Mouse (Mus musculus): Measurements from ENCODE around the gene Itln1.

Gene Itln1

DNA sequence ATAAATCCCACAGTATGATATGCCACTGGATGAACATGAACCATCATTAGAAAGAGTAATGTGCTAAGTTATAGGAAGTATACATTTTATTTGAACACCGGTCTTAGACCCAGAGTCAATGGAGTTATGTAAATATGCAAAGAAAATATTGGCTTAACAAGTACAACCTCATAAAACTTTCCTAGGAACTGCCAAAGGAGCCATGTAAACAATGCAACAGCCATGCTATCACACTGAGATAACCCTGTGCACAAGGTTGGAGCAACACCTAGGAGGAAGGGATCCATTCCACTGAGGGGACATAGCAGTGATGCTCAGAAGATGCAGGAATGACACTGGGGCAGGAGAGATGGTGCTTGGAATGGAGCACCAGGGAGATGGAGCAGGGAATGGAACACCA is 21.3 kb downstream of the Itln1 start:
- DNase-seq (ENCODE audit: low read depth, low spot score) = no peak

DNA sequence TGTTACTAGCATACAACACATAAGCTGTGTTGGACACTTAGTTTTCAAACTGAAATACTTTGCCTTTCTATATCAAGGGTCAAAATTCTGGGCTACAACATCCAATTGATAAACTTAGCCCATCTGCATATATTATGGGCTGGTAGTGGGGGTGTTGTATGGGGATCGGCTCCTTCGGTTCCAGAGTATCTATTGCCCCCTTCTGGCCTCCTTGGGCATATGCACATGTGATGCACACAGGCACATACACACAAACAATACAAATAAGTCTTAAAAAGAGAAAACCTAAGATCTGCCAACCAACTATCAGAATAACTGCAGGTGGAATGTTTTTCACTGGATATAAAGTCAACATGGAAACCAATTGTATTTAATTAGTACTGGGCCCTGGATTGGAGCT is 21.9 kb downstream of the Itln1 start:
- DNase-seq (ENCODE audit: low read depth, low spot score) = peak; percentile 58

DNA sequence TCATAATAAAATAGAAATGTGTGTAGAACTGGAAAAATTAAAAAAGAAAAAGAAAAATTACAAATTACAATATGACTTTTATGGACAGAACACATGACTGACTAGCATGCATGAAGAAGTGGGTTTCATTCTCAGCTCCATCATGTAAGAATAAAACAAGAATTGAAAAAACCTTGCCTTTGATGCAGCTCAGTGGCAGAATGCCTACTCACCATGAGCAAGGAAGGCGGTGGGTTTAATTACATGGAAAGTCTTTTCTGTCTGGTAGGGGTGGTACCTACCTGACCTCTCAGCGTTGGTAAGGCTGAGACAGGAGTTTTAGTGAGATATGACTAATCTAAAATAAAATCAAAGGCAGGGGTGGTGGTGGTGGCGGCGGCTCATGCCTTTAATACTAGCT is 30.5 kb downstream of the Itln1 start:
- DNase-seq (ENCODE audit: low read depth, low spot score) = peak; percentile 2

DNA sequence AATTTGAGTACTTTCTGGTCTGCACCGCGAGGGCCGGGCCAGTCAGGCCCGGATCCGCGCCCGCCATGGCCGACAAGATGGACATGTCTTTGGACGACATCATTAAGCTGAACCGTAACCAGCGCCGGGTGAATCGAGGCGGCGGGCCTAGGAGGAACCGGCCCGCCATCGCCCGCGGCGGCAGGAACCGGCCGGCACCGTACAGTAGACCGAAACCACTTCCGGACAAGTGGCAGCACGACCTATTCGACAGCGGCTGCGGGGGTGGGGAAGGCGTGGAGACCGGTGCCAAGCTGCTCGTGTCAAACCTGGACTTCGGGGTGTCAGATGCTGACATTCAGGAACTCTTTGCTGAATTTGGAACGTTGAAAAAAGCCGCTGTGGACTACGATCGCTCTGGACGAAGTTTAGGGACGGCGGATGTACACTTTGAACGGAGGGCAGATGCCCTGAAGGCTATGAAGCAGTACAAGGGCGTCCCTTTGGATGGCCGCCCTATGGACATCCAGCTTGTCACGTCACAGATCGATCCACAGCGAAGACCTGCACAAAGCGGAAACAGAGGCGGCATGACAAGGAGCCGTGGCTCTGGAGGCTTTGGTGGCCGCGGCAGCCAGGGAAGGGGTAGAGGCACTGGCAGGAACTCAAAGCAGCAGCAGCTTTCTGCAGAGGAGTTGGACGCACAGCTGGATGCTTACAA is 31.4 kb downstream of the Itln1 start:
- DNase-seq (ENCODE audit: low read depth, low spot score) = peak; percentile 70

DNA sequence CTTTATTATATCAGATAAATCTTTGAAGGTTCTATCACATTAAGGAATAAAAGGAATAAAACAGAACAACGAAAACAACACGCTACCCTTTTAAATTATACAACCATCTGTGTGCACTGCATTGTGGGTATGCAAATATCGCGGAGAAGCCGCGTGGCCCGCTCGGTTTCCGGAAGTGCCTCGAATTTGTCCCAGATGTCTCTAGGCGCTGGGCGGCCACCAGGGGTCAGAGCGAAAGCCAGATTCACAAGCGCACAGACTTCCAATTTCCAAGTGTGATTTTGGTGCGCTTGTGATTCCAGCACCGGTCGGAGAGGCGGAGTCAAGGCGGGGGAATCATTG is 31.9 kb downstream of the Itln1 start, which contains the start of gene Alyref2:
Gene Alyref2, plus strand, starts transcription at position 229 of the 342 bp plus-strand sequence.
- DNase-seq (ENCODE audit: low read depth, low spot score) = peak; percentile 98

DNA sequence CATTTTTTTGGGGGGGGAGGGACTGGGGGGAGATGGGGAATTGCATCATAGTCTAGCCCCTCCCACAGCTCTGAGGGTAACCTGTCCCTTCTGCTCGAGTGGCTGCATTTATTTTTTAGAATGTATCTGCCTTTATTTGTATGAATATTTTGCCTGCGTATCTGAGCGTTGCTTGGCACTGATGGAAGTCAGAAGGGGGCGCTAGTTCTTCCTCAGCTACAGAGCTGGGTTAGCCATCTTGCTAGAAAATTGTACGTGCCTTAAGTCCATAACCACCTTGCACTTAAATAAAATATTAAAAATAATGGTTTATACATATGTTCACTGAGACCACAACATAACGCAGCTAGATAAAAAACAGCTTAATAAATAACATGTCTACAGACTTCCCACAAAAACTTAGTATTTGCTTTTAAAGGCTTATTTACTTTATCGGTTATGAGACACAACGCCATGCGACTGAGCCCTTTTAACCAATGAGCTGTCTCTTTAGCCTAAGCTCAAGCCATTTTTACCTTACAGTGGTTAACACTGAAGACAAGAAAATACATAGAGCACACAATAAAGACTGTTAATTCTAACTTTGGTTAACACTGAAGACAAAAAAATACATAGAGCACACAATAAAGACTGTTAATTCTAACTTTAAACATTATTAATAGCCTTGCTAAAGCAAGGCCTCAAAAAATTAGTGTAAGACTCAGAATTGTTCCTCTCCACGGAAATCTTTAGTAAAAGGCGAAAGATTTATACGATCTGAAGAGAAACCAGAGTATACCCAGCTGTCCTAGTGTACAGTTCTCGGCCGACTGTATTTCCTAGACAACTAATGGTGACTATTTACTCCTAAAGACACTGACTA is 32.5 kb downstream of the Itln1 start:
- DNase-seq (ENCODE audit: low read depth, low spot score) = peak; percentile 94

DNA sequence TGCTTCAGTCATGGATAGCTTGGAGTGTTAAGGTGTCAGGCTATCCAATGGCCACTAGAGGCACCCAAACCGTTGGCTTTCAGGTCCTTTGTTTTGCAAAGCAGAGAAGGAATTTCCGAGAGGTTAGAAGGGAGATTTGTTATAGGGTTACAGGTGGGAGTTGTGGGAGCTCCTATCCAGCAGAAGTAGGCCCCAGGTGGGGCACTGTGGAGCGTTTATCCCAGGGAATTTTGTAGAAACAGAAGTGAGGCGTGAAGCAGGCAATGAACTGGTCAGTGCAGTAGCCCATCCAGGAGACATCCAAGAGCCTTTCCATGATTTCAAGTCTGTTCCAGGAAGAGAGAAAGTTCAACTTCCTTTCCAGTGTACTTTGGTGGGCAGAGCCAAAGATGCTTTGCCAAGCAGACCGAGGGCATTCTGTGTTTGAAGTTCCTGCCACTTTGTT is 33.4 kb downstream of the Itln1 start:
- peak; percentile 92 for DNase-seq (ENCODE audit: low read depth, low spot score)

DNA sequence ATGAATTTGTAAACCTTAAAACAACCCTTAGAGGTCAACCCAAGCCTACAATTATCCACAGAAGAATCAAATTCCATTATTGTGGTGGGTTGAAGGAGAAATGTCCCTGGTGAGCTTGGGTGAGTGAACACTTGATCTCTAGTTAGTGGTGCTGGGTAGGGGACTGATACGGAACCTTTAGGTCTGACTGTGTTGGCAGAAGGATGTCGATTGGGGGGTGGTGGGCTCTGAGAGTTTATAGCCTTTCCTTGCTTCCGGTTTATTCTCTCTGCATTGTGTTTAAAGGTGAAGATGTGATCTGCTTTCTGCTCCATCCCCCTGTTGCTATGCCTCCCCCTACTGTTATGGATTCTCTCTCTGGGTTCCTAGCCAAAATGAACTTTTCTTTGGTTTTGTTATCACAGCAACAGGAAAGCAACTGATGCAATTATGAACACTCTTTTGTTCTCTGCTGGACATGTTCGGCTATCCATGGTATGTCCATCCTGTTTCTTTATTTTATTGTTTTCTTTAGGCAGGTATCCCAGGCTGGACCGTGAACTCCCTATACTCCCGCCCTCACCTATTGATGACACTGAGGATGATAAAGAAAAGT is 34.0 kb downstream of the Itln1 start:
- DNase-seq (ENCODE audit: low read depth, low spot score) = no peak

DNA sequence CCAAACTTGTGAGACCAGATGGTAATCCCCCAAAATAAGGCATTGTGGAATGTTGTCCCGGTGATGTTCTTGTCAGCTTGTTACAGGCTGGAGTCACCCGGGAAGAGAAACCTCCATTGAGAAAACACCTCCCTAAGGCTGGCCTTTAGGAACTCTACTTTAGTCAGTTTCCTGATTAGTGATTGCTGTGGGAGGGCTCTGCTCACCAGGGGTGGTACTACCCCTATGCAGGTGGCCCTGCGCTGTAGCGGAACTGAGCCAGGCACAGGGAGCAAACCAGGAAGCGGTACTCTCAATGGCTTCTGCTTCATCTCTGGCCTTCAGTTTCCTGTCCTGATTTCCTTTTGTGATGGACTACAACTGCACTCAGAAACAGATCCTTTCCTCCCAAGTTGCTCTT is 35.2 kb downstream of the Itln1 start:
- DNase-seq (ENCODE audit: low read depth, low spot score) = peak; percentile 18

DNA sequence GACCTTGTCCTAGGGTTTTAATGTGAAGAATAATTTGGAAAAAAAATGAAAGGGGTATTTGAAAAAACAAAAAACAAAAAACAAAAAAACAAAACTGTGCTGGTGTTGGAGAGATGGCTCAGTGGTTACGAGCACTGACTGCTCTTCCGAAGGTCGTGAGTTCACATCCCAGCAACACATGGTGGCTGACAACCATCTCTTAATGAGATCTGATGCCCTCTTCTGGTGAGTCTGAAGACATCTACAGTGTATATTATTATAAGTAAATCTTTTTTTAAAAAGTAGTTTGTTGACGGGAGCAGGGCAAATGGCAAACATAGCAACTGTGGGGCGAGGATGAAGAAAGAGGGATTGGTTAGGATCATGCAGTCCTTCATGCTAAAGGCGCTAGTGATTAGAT is 39.7 kb downstream of the Itln1 start:
- DNase-seq (ENCODE audit: low read depth, low spot score) = peak; percentile 60

DNA sequence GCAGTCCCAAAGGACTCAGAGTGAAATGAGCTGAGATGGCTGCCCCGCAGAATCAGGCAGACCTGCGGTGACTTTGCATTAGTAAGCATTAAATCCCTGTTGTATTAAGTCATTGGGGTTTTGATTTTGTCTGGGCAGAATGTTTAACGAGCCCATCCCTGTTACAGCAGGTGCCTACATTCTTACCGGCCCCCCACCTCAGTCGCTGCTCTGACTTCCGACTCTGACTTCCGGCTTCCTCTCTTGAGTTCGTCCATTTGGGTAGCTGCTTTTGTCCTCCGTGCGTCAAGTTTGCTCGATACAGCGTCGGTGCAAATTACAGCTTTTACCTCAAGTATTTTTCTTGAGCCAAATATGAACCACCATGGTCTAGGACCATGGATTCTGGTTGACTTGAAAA is 40.9 kb downstream of the Itln1 start:
- DNase-seq (ENCODE audit: low read depth, low spot score) = peak; percentile 93

DNA sequence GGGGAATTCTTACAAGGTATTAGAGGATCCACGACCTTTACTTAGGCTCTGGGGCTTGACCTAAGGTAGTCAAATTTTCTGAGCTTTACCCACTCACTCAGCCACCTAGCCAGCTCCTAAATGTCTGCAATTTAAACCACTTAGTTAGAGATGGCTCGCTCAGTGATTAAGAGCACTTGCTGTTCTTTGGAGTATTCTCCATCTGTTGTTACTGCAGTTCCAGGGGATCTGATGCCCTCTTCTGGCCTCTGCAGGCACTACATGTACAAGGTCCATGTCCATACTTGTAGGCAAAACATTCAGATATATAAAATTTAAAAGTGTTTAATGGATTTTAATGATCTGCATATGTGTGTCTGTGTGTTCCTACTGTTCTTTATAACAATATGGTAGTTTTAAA is 56.1 kb downstream of the Itln1 start:
- DNase-seq (ENCODE audit: low read depth, low spot score) = peak; percentile 79

DNA sequence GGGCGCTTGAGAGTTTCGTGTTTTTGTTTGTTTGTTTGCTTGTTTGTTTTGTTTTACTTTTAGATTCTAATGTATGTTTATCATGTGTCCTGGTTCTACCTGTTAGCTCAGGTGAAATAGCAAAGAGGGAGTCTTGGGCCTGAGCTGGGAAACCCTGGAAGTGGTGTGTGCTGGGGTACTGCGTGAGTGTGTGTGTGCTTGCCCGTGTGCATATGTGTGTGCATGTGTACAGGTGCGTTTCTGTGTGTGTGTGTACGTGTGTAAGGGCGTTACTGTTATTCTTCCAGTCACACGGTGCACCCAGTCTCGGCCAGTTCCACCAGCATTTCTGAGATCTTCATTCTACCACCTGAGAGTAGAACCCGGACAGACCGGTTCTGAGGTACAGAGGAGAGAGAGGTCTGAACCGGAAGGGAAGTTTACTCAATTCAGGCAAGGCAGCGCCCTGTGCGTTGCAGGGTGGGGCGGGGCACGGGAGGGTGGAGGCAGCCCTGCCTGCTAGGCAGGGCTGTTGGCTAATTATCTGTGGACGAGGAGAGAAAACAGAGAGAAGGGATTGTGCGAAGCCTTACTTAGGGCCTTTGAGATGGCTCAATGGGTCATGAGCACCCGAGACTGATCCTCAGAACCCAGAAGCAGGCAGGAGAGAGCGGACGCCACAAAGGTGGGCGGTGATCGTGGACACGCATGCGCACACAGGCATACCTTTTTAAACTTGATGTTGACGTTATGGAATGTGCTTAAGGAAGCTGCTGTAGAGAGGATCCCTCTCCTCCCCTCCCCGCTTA is 57.1 kb downstream of the Itln1 start:
- peak; percentile 95 for DNase-seq (ENCODE audit: low read depth, low spot score)

DNA sequence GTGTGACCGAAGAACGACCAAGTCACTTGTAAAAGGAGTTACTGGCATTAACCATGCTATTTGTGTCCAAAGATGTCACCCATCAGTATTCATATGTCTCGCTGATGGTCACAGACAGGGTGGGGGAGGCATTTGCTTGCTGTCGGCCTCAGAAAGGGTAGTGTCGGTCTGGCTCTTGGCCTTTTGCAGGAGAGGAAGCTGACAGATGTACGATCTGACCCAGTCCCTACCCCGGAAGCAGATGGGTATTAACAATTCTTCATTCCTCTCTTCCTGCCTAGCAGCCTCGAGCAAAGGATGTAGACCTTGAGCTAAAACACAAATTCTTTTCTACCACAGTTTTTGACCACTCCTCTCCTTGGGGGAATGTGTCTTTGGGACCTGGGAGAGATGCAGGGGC is 58.0 kb downstream of the Itln1 start:
- DNase-seq (ENCODE audit: low read depth, low spot score) = peak; percentile 74

DNA sequence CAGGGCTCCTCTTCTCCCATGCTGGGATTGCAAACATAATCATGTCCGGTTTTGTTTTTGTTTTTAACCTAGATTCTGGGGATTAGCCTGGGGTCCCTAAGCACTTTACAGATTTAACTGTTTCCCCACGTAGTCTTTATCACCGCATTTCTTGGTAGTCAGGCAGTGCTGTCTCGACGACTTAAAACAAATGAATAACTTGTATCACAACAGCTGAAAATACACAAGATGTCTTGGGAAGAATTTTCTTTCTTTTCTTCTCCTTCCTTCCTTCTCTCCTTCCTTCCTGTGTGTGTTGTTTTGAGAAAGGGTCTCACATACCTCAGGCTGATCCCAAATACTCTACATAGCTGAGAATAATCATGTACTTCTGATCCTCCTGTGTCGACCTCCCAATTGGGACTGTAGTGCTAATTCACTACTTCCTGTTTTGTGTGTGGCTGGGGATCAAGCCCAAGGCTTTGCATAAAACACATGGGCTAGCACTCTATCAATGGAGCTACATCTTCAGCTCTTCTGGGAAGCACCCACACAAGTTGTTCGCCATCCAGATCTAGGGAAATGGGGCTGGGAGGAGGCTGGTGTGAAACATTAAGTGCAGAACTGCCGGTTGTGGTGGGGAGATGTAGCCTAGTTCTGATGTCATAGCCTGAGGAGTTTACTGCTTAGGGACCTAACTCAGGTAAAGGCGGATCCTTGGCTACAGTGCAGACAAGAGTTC is 61.0 kb downstream of the Itln1 start:
- DNase-seq (ENCODE audit: low read depth, low spot score) = no peak

DNA sequence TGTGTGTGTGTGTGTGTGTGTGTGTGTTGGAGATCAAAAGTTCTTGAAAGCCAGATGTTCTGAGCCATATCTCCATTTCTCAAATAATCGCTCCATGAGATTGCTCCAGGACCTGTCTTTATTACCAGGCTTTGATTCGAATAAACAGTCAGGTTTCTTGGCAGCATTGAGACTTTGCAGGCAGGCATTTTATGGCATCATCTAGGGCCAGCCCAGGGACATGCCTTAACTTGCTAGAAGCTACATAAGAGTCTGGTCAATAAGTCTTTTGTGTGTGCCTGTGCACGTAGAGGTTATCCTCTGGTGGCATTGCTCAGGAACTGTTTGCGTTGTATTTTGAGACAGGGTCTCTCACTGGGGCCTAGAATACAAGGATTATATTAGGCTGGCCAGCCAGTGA is 61.6 kb downstream of the Itln1 start:
- DNase-seq (ENCODE audit: low read depth, low spot score) = no peak

DNA sequence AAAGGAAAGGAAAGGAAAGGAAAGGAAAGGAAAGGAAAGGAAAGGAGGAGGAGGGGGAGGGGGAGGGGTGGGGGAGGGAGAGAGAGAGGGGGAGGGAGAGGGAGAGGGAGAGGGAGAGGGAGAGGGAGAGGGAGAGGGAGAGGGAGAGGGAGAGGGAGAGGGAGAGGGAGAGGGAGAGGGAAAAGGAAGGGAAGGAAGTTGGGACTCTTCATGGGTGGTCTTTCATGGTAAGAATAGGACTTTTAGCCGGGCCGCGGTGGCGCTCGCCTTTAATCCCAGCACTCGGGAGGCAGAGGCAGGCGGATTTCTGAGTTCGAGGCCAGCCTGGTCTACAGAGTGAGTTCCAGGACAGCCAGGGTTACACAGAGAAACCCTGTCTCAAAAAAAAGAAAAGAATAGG is 63.2 kb downstream of the Itln1 start:
- peak; percentile 64 for DNase-seq (ENCODE audit: low read depth, low spot score)

DNA sequence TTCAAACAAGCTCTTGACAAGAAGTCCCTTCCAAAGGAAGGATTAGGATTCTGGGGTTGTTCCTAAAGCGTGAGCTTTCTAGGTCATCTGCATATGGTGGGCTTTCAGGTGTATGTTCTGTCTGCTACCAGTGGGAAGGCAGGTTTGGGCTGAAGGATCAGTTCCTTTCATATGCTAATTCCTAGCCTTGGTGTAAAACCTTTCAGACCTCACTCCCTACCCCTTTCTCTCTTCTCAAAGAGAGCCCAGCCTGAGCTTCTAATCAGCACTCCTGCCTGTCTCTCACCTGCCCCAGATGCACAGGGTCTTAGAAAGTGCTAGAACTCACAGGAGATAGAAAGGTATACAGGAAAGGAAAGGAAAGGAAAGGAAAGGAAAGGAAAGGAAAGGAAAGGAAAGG is 63.6 kb downstream of the Itln1 start:
- DNase-seq (ENCODE audit: low read depth, low spot score) = peak; percentile 93

DNA sequence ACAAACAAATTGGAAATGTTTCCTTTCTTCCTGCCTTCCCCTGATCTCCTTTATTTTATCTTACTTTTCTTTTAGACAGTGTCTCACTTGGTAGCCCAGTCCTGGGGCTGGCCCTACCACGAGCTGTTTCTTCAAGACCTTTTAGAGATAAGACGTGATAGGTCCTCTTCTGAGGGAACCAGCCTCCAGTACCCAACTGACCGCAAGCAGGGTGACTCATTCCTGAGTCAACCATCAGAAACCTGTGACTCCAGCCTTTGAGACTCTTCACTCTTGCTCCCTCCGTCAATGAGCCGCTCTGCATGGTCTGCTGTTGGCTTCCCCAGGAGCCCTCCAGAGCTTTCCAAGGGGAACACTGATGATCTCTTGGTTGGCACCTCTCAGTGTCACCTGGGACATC is 64.2 kb downstream of the Itln1 start:
- DNase-seq (ENCODE audit: low read depth, low spot score) = no peak

DNA sequence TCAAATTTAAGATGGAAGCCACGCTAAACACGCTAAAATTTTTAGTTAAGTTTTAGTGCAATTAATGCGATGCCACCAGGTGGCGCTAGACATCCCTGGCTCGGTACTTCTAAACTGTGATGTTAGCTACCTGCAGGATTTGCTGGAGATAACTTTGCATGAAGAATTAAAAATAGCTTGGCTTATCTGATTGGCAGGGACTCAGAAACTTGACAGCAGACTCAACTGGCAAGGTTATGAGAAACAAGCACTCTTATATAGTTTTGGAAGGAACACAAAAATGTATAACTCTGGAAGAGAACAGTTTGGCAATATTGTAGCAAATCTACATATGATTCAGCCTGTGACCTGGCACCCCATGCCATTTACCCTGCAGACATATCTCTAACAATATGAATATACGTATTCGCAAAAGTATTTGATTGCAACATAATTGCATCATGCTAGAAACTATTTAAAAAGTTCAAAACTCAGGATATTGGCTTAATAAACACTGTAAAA is 64.7 kb downstream of the Itln1 start:
- DNase-seq (ENCODE audit: low read depth, low spot score) = peak; percentile 67

DNA sequence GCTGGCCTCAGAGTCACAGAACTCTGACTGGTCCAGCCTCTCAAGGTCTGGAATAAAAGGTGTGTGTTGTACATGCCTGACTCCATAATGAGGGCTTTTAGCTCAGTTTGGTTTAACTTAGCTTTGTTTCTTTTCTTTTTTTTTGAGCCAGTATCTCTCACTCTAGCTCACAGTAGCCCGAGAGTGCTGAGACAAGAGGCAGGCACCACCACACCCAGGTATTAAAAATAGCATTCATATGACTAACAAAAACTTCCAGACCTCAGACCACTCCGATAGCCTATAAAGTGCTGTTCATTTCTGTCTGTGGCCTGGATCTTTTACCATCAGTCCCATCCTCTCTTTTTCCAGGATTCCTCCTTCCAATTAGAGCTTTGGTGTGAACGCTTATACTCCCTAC is 65.4 kb downstream of the Itln1 start:
- no peak for DNase-seq (ENCODE audit: low read depth, low spot score)
